Mouse (Mus musculus) liver, embryonic 12.5 days (tissue): ENCODE measurements around the gene Olfr459. TPM values are rescaled to one million over a fixed set of nuclear protein-coding genes. Genes with fewer than 3 reads are reported as not detected.

Source experiments
- ATAC-seq: fragments of 200-750 bp; cut with Nextera tagmentation; 2 replicates; pipeline ENCODE4 v1.8.0; 2017; ENCODE audit warnings: moderate number of reproducible peaks, mild to moderate bottlenecking, moderate library complexity
- H3K27ac ChIP-seq: fragments of 300-500 bp; sonication (generic); 2 replicates; pipeline ENCODE4 v1.5.1; 2016; ENCODE audit warnings: mild to moderate bottlenecking
- H3K27me3 ChIP-seq: fragments of 300-500 bp; sonication (generic); replicated peaks from 2 replicates; pipeline ENCODE4 v1.6.1; 2016; ENCODE audit warnings: mild to moderate bottlenecking, moderate library complexity
- H3K36me3 ChIP-seq: fragments of 300-500 bp; sonication (generic); 2 replicates; pipeline ENCODE4 v1.6.1; 2016; ENCODE audit warnings: mild to moderate bottlenecking, moderate library complexity
- H3K4me1 ChIP-seq: fragments of 300-500 bp; sonication (generic); 2 replicates; pipeline ENCODE4 v1.6.1; 2016
- H3K4me2 ChIP-seq: fragments of 300-500 bp; sonication (generic); 2 replicates; pipeline ENCODE4 v1.6.1; 2016; ENCODE audit warnings: mild to moderate bottlenecking, moderate library complexity
- H3K4me3 ChIP-seq: fragments of 300-500 bp; sonication (generic); 2 replicates; pipeline ENCODE4 v1.5.1; 2016; ENCODE audit warnings: mild to moderate bottlenecking, moderate library complexity
- H3K9ac ChIP-seq: fragments of 300-500 bp; sonication (generic); 2 replicates; pipeline ENCODE4 v1.6.1; 2016; ENCODE audit warnings: mild to moderate bottlenecking, moderate library complexity
- H3K9me3 ChIP-seq: fragments of 300-500 bp; sonication (generic); replicated peaks from 2 replicates; pipeline ENCODE4 v1.6.1; 2016; ENCODE audit warnings: mild to moderate bottlenecking, moderate library complexity
- WGBS: fragments of 180-500 bp; shearing (Covaris S2); methylation state at CpG from one replicate; pipeline ENCODE4 v1.1.7; 2016; ENCODE audit not compliant: insufficient replicate concordance; 5-methylcytosine and 5-hydroxymethylcytosine counted together
- polyA plus RNA-seq: library from polyadenylated mRNA; unstranded; fragments of >200 nt; fragmentation: Nextera tagmentation; extraction: Ambion mirVana; gene quantifications from 2 replicates; pipeline ENCODE4 v1.2.1, GENCODE M21; 2016

The Olfr459 gene
- polyA plus RNA-seq, 1 experiment from 2014 or later: not detected

DNA sequence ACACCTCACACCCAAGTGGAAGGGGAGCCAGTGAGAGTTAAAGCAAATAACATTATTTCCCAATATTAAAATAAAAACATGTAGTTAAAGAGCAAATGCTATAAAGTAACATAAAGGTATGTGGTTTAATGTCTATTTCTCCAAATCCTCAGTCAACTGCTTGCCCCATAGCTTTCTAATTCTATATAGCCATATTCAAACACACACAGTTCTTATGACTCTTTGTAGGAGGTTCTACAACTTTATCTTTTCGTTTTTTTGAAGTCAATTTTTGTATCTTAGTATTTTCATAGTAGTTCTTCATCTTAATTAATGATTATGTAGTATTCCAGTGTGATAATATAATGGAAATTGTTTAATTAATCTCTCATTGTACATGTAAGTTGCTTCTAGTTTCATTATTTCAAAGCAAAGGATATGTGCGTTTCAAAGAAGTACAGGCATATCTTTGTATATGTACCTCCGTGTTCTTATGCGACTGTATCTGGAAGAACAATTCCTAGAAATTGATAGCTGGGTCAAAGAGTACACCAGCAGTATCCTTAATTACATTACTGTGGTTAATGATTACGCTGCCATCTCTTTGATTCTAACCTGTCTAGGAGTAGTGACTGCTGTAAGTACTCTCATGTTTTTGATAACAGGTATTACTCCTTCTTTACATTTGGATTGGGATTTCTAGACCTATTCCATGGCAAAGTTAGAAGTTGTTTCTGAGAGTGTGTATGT, 30.1 kb downstream of the Olfr459 start:
- H3K27ac ChIP-seq: no peak overlapping the region
- no peaks in the 10 kb centered on the region for H3K9me3 ChIP-seq
- H3K9ac ChIP-seq: no peak overlapping the region
- H3K36me3 ChIP-seq: no peaks in the 10 kb centered on the region
- no peak for ATAC-seq
- H3K4me3 ChIP-seq: no peak overlapping the region
- no peak overlapping the region for H3K4me2 ChIP-seq
- 0 out of 2 replicates have a peak, but pooled peaks cover 1% of the 10 kb centered on the region for H3K4me1 ChIP-seq
- 58% methylated on average over 5 of the region's 5 CpGs for WGBS
- H3K27me3 ChIP-seq: no peaks in the 10 kb centered on the region

DNA sequence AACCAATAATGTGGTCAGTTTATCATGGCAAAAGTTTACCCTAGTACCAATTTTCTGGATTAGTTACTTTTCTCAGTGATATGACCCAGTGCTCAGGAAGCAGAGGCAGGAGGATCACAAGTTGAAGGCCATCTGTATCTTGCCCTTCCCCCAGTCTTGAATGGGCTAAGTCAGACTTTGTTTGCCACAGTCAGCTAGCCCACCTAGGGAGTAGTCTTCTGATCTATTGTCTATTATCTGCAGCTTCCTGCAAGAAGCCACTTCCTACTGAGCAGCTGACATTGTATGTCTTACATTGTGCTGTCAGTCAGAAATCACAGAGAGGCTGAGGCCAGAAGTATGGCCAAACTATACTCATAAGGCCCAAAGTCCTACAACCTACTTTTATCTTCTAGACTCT, 33.9 kb downstream of the Olfr459 start:
- no peaks in the 10 kb centered on the region for H3K9me3 ChIP-seq
- no peak overlapping the region for H3K27ac ChIP-seq
- no peak overlapping the region for H3K4me3 ChIP-seq
- H3K4me2 ChIP-seq: no peak overlapping the region
- H3K9ac ChIP-seq: no peak overlapping the region
- H3K36me3 ChIP-seq: no peaks in the 10 kb centered on the region
- no peak for ATAC-seq
- no peaks in the 10 kb centered on the region for H3K27me3 ChIP-seq
- peaks cover 7% of the 10 kb centered on the region; the same call in 1 of the 2 replicates for H3K4me1 ChIP-seq

DNA sequence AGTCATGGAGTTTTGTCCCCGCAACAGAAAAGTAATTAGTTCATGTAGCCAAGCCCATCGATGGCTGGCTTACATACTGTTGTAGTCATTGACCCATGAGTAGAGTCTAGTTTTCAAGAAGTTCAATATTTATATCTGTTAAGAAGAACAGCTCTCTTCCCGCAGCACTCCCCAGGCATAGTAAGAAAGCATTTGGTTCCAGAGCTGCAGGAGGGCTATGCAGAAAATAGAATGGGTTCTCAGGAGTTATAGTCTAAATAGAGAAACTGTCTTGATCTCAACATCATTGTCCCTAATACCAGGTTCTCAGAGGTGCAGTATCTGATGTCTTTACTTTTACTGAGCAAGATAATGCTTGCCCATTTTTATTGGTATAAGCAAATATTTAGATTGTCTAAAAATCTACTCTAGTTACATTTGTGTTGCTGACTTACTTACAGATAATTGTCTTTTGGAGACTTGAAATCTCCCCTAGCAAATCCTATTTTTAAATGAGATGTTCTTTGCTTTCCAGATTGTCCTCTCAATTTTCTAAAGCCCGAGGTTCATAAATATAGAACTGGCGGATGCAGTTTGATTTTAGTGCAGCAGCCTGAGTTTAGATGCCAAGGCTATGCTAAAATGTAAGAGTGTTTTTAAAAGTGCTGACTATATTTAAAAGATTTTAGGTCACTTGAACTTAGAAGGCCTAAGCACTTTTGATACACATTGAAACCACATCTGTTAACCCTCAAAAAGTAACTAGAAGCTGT, 40.1 kb downstream of the Olfr459 start:
- 77% methylated on average over 5 of the region's 5 CpGs for WGBS
- no peak overlapping the region for H3K4me3 ChIP-seq

DNA sequence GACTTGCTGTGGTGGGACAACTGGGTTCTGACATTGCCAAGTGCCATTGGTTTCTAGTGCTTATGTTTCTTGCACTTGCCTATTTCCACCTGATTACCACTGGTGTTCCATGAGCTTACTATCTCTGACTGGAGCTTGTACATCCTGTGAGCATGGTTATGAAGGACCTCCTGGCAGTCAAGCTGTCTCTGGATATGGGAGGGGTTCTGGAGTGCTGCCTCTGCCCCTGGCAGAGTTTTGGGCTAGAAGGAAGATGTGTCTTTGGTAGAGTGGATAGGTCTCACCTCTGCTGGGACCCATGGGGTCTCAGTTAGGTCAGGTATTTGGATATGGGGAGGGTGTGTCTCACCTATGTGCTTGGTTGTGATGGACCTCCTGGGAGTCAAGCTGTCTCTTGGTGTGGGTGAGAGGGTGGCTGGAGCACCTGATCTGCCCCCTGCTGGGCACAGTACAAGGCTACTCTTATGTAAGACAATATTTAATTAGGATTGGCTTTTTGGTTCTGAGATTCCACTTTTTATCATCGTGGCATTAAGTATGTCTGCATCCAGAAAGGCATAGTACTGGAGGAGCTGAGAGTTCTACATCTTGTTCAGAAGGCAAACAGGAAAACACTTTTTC, 46.9 kb downstream of the Olfr459 start:
- 53% methylated on average over 1 of the region's 1 CpGs for WGBS
- Histone ChIP-seq H3K4me1 (peaks cover 8% of the 10 kb centered on the region), H3K36me3 (no peaks in the 10 kb centered on the region), H3K9me3 (no peaks in the 10 kb centered on the region), H3K27ac (no peak overlapping the region; the same call in 1 of the 2 replicates), H3K4me2 (no peak overlapping the region), H3K27me3 (no peaks in the 10 kb centered on the region), H3K9ac (no peak overlapping the region), H3K4me3 (no peak overlapping the region)
- ATAC-seq: peak; percentile 83

More for the DNA sequence above, 40.1 kb downstream of the Olfr459 start:
- Histone ChIP-seq H3K27ac (no peak overlapping the region), H3K4me2 (no peak overlapping the region), H3K9ac (no peak overlapping the region), H3K9me3 (no peaks in the 10 kb centered on the region), H3K4me1 (peaks cover 7% of the 10 kb centered on the region; the same call in 1 of the 2 replicates), H3K27me3 (no peaks in the 10 kb centered on the region), H3K36me3 (no peaks in the 10 kb centered on the region)
- ATAC-seq: no peak

DNA sequence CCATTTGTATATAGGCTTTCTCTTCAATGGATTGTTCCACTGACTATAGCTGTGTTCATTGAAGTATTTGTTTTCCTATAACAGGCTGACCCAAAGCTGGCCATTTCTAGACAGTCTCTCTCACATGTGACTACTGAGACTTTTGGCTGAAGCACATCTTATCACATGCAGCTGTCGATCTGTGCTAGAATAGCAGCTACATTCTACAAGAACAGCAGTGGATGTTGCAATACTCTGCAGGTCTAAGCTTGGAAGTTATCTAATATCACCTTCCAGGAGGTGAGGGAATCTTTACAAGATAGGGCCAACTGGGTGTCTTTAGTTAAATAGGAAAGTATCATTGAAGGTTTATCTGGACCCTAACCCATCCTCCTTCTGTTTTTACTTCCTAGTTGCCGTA, 53.5 kb downstream of the Olfr459 start:
- WGBS: 37% methylated on average over 2 of the region's 2 CpGs
- Histone ChIP-seq H3K9ac (no peak overlapping the region), H3K27me3 (no peaks in the 10 kb centered on the region), H3K27ac (peak overlapping the region; percentile 18; the same call in 1 of the 2 replicates), H3K4me3 (no peak overlapping the region), H3K4me2 (no peak overlapping the region), H3K36me3 (no peaks in the 10 kb centered on the region), H3K4me1 (peaks cover 16% of the 10 kb centered on the region), H3K9me3 (no peaks in the 10 kb centered on the region)
- peak; percentile 72 for ATAC-seq

Other genes with a start within 250 kb of the Olfr459 start
- 2.4 and 2.9 TPM in 2 replicates for gene Ephb6, start 169.7 kb downstream of the Olfr459 start, polyA plus RNA-seq
- 0.10 and 0.19 TPM in 2 replicates for gene Trpv6, start 138.8 kb downstream of the Olfr459 start, polyA plus RNA-seq
- 0.05 and 0.07 TPM in 2 replicates for gene Trpv5, start 94.4 kb downstream of the Olfr459 start, polyA plus RNA-seq
- gene Llcfc1, start 90.7 kb downstream of the Olfr459 start, polyA plus RNA-seq: not detected in 2 replicates
- 275 and 280 TPM in 2 replicates for gene Kel, start 70.8 kb downstream of the Olfr459 start, polyA plus RNA-seq
- gene Pip, start 72.4 kb upstream of the Olfr459 start, polyA plus RNA-seq: not detected in 2 replicates
- gene Sval2, start 77.8 kb upstream of the Olfr459 start, polyA plus RNA-seq: not detected in 2 replicates
- not detected in 2 replicates for gene Sval1, start 176.5 kb upstream of the Olfr459 start, polyA plus RNA-seq
- not detected in 2 replicates for gene Sval3, start 193.0 kb upstream of the Olfr459 start, polyA plus RNA-seq